Mouse (Mus musculus) brain, adult 10 weeks (tissue): ENCODE results near the gene Npl. TPM values are rescaled to one million over a fixed set of nuclear protein-coding genes. Genes with fewer than 3 reads are reported as not detected.

ENCODE experiments used
- polyA plus RNA-seq: library from polyadenylated mRNA; stranded (reverse); fragments of 350-450 nt; fragmentation: Illumina TruSeq; extraction: RNeasy Lipid Tissue Mini Kit (QIAGEN cat#74804); gene quantifications from one replicate; pipeline ENCODE4 v1.2.3, GENCODE M21; 2015; ENCODE audit warnings: low read depth, low replicate concordance

Npl gene
- polyA plus RNA-seq = 7.9 TPM

DNA sequence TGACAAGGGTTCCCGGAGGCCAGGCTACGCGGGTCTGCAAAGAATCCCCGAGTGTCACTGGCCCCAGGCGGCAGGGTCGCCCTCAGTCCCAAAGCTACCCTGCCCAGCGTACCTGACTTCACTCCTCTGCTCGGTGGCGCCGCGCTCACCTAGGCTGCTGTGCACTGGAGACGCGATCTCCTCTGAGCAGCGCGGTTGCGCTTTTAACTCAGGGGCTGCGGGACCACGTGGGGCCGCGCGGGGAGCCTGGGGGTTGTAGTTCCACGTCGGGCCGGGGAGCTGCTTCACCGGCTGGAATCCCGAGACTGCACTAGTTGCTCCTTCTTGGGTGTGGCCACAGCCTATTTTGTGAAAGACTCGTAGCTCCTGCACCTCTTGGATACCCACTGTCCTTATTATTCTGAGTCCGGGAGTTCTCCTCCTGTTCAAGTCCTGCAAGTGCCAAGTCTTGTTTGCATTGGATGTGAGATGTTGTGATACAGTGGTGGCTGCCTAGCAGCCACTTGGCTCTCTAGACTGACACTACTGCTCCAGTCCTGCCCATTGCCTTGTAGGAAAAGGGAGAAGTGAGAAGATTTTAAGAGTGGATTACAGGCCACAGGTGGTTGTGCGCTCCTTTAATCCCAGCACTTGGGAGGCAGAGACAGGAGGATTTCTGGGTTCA lies at the start of gene Npl:
Gene Npl (minus strand): TSS at position 510 of the 664 bp plus-strand sequence.

GRCm38 (mm10) chr1:153487500-153487879 lies 62.4 kb downstream of the Npl start, which contains the start of gene Dhx9:
TSS of gene Dhx9 (minus strand) at chr1:153487660.

Other genes with a start within 250 kb of the Npl start
- 12.5 TPM for gene Lamc1, start 217.3 kb downstream of the Npl start, polyA plus RNA-seq
- gene Shcbp1l, start 124.9 kb downstream of the Npl start, polyA plus RNA-seq = 2.3 TPM
- gene Dhx9, start 62.4 kb downstream of the Npl start, polyA plus RNA-seq = 61.9 TPM
- 64.5 TPM for gene Rgs8, start 103.0 kb upstream of the Npl start, polyA plus RNA-seq
- 25.5 TPM for gene Rgs16, start 190.3 kb upstream of the Npl start, polyA plus RNA-seq
- gene Rnasel, start 199.4 kb upstream of the Npl start, polyA plus RNA-seq = 12.3 TPM